Comparison of ENCODE assay signal across 34 mouse cellular contexts in genomic region chr2:75950685-75951084, GRCm38 (mm10). TPM values are rescaled to one million over a fixed set of nuclear protein-coding genes. Genes with fewer than 3 reads are reported as not detected.
"Had no signal": no experiment of that assay in that cellular context is flagged by ENCODE, and none has a peak within 500 bp of the region (broad histone marks: within the 10 kb centered on the region; RNA-seq: fewer than 3 reads in every experiment).

No protein-coding gene starts in this region.

- H3K9ac ChIP-seq: limb, embryonic 13.5 days; limb, embryonic 15.5 days; liver, embryonic 12.5 days; liver, embryonic 13.5 days; liver, embryonic 14.5 days; liver, embryonic 15.5 days; liver, postnatal 0 days; lung, embryonic 14.5 days; lung, embryonic 15.5 days; midbrain, embryonic 12.5 days; midbrain, embryonic 13.5 days; midbrain, embryonic 15.5 days; neural tube, embryonic 12.5 days; neural tube, embryonic 13.5 days had no signal

- H3K27ac ChIP-seq: limb, embryonic 13.5 days; limb, embryonic 15.5 days; liver, embryonic 12.5 days; liver, embryonic 13.5 days; liver, embryonic 14.5 days; liver, embryonic 15.5 days; lung, embryonic 15.5 days; macrophage; midbrain, embryonic 10.5 days; midbrain, embryonic 12.5 days; midbrain, embryonic 13.5 days; midbrain, embryonic 15.5 days; neural tube, embryonic 12.5 days; neural tube, embryonic 13.5 days had no signal

- H3K4me3 ChIP-seq: limb, embryonic 13.5 days; limb, embryonic 15.5 days; liver, embryonic 12.5 days; liver, embryonic 13.5 days; liver, embryonic 15.5 days; lung, embryonic 15.5 days; megakaryocyte, embryonic 14.5 days; midbrain, embryonic 10.5 days; midbrain, embryonic 12.5 days; midbrain, embryonic 13.5 days; midbrain, embryonic 15.5 days; myocyte; neural tube, embryonic 12.5 days; neural tube, embryonic 13.5 days had no signal

- H3K4me1 ChIP-seq: limb, embryonic 15.5 days; liver, embryonic 12.5 days; liver, embryonic 13.5 days; liver, embryonic 15.5 days; lung, embryonic 15.5 days; midbrain, embryonic 12.5 days; midbrain, embryonic 13.5 days; midbrain, embryonic 15.5 days; neural tube, embryonic 12.5 days; neural tube, embryonic 13.5 days had no signal

- H3K4me2 ChIP-seq: limb, embryonic 13.5 days; limb, embryonic 15.5 days; liver, embryonic 11.5 days; liver, embryonic 12.5 days; liver, embryonic 13.5 days; liver, embryonic 15.5 days; lung, embryonic 14.5 days; lung, embryonic 15.5 days; midbrain, embryonic 11.5 days; midbrain, embryonic 12.5 days; midbrain, embryonic 13.5 days; midbrain, embryonic 15.5 days; neural tube, embryonic 12.5 days; neural tube, embryonic 13.5 days had no signal

- H3K36me3 ChIP-seq: limb, embryonic 13.5 days; limb, embryonic 15.5 days; liver, embryonic 12.5 days; liver, embryonic 13.5 days; liver, embryonic 15.5 days; lung, embryonic 15.5 days; midbrain, embryonic 10.5 days; midbrain, embryonic 12.5 days; midbrain, embryonic 13.5 days; midbrain, embryonic 15.5 days; neural tube, embryonic 12.5 days; neural tube, embryonic 13.5 days had no signal

- H3K9me3 ChIP-seq: limb, embryonic 13.5 days; limb, embryonic 15.5 days; liver, embryonic 13.5 days; liver, embryonic 15.5 days; lung, embryonic 15.5 days; midbrain, embryonic 10.5 days; midbrain, embryonic 12.5 days; midbrain, embryonic 13.5 days; midbrain, embryonic 15.5 days; neural tube, embryonic 12.5 days; neural tube, embryonic 13.5 days had no signal

- DNase-seq: left cerebral cortex, postnatal 4 days; liver; liver, embryonic 13.5 days; liver, postnatal 0 days; lung, adult 18-20 months; lung, adult 2 months; lung, embryonic 14.5 days; lung, postnatal 10 days; lung, postnatal 14 days; lung, postnatal 36 days; lung, postnatal 4 days; midbrain, embryonic 14.5 days had no signal

- H3K27me3 ChIP-seq: liver, embryonic 12.5 days; liver, embryonic 13.5 days; liver, embryonic 15.5 days; lung, embryonic 15.5 days; midbrain, embryonic 12.5 days; midbrain, embryonic 13.5 days; midbrain, embryonic 15.5 days; neural tube, embryonic 12.5 days; neural tube, embryonic 13.5 days had no signal

- ATAC-seq: liver, embryonic 12.5 days; liver, postnatal 0 days; lung, postnatal 0 days; midbrain, embryonic 13.5 days; midbrain, embryonic 15.5 days; midbrain, embryonic 16.5 days had no signal

RNA-seq across cellular contexts. Expression of gene Ttc30a2, which starts 27.3 kb away (rescaled TPM):
- total RNA-seq: megakaryocyte progenitor cell, adult 5-6 weeks; megakaryocyte, adult 5-6 weeks; megakaryocyte-erythroid progenitor cell, adult 5-6 weeks had no signal
- polyA plus RNA-seq: liver, embryonic 12.5 days; macrophage had no signal
